Mouse (Mus musculus) kidney, adult 2 months (tissue): ENCODE measurements at regions not wholly inside any gene's neighbourhood (a gene's known extent, or its start where the extent isn't known, plus 50 kb on each side); places are given as distances from the start of the nearest gene placed in this dataset.

ENCODE experiments used
- CTCF ChIP-seq: fragments of 200-500 bp; conservative IDR thresholded peaks from 2 replicates; pipeline ENCODE4 v1.5.1; 2011; ENCODE audit warnings: low read depth, mild to moderate bottlenecking, control low read depth, low read length, moderate library complexity, mixed read lengths; ENCODE audit not compliant: insufficient read depth, insufficient read length
- POLR2A ChIP-seq: fragments of 200-500 bp; IDR thresholded peaks from one replicate; pipeline ENCODE4 v1.6.1; 2011; ENCODE audit warnings: low read depth, low read length, control low read depth

DNA sequence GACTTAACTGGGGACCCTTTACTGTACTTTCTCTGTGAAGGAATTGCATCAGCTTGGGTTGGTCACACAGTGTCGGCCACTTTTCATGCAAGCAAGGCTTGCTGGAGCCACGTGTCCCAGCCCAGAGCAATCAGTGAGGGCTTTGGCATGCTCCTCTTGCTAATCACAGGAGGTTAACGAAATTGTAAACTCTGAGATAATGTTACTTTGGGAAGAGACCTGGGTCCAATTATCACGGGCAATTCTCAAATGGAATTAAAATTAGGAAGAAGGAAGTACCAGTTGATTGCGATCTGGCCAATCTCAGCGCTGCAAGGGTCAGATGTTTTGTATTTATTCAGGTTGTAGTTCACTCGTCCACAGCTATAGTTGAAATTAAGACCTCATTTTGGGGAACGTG is 153.2 kb downstream of the Dusp6 start:
- TF ChIP-seq POLR2A (no peak), CTCF (no peak)
